Comparison of ENCODE assay signal across 22 mouse cellular contexts in genomic region chr6:24707090-24707489, GRCm38 (mm10). TPM values are rescaled to one million over a fixed set of nuclear protein-coding genes. Genes with fewer than 3 reads are reported as not detected.
"Had no signal": no experiment of that assay in that cellular context is flagged by ENCODE, and none has a peak within 500 bp of the region (broad histone marks: within the 10 kb centered on the region; RNA-seq: fewer than 3 reads in every experiment).

No protein-coding gene starts in this region.

- H3K27me3 ChIP-seq: limb, embryonic 13.5 days; megakaryocyte, embryonic 14.5 days; neural tube, embryonic 13.5 days had no signal

- H3K4me1 ChIP-seq: limb, embryonic 13.5 days; neural tube, embryonic 13.5 days had no signal

- H3K4me2 ChIP-seq: limb, embryonic 13.5 days; midbrain, embryonic 11.5 days; neural tube, embryonic 13.5 days had no signal

- H3K27ac ChIP-seq: layer of hippocampus, adult 2 months; limb, embryonic 13.5 days; liver, embryonic 14.5 days; macrophage; neural tube, embryonic 13.5 days had no signal

- H3K9me3 ChIP-seq: limb, embryonic 13.5 days; megakaryocyte, embryonic 14.5 days; neural tube, embryonic 13.5 days had no signal

- ATAC-seq: inflammation-experienced regulatory T-cells, adult 6 months; midbrain, embryonic 16.5 days had no signal

- H3K4me3 ChIP-seq: layer of hippocampus, adult 2 months; limb, embryonic 13.5 days; megakaryocyte, embryonic 14.5 days; neural tube, embryonic 13.5 days had no signal

- H3K9ac ChIP-seq: limb, embryonic 13.5 days; liver, embryonic 14.5 days; neural tube, embryonic 13.5 days had no signal

- DNase-seq: kidney, adult 8-10 months; kidney, postnatal 36 days; left cerebral cortex, postnatal 4 days; lung, adult 18-20 months; lung, postnatal 14 days; right cerebral cortex, postnatal 14 days; thymus, postnatal 36 days had no signal

- H3K36me3 ChIP-seq: limb, embryonic 13.5 days; neural tube, embryonic 13.5 days had no signal

RNA-seq across cellular contexts. Expression of gene Hyal6, which starts 26.0 kb away (rescaled TPM):
- total RNA-seq: layer of hippocampus, adult 2 months; layer of hippocampus, postnatal 10 days; left cerebral cortex, adult 18-20 months; left cerebral cortex, postnatal 10 days; left cerebral cortex, postnatal 4 days; liver, adult 2 months had no signal
- polyA plus RNA-seq: inflammation-experienced regulatory T-cells, adult 6 months; kidney, embryonic 16.5 days; limb, embryonic 13.5 days; liver, adult 2 months; macrophage; midbrain, embryonic 11.5 days; midbrain, embryonic 16.5 days; neural tube, embryonic 13.5 days; thymus, postnatal 0 days had no signal

RNA-seq across cellular contexts. Expression of gene Hyal4, which starts 41.0 kb away (rescaled TPM):
- total RNA-seq: layer of hippocampus, adult 2 months; layer of hippocampus, postnatal 10 days; left cerebral cortex, adult 18-20 months; left cerebral cortex, postnatal 10 days; left cerebral cortex, postnatal 4 days had no signal
- polyA plus RNA-seq: inflammation-experienced regulatory T-cells, adult 6 months; kidney, embryonic 16.5 days; limb, embryonic 13.5 days; liver, adult 2 months; liver, embryonic 14.5 days; macrophage; midbrain, embryonic 11.5 days; midbrain, embryonic 16.5 days; neural tube, embryonic 13.5 days; thymus, postnatal 0 days had no signal
